Mouse (Mus musculus): ENCODE measurements at regions not wholly inside any gene's neighbourhood (a gene's known extent, or its start where the extent isn't known, plus 50 kb on each side); places are given as distances from the start of the nearest gene placed in this dataset.
"Not testable (repeated sequence)": the region's sequence is repeated elsewhere in the genome, so short reads cannot be mapped to it uniquely, and the experiment has no call there.

GRCm38 (mm10) chr7:116644902-116645650 lies 140.9 kb downstream of the Nucb2 start:
- no peak for ATAC-seq (ENCODE audit: insufficient number of reproducible peaks, insufficient read depth, low FRiP score, low read depth)
- 51% methylated on average over 10 of the region's 10 CpGs for WGBS
- H3K27ac ChIP-seq (replicated peaks in 1 of 2; ENCODE audit: control insufficient read depth in 1 of 2, insufficient read depth in 1 of 2, low read depth in 2 of 2, low read length in 2 of 2), result no peak overlapping the region
- H3K27me3 ChIP-seq (ENCODE audit: control insufficient read depth, insufficient read depth, low read length), result no peaks in the 10 kb centered on the region
- no peak overlapping the region for H3K4me3 ChIP-seq (ENCODE audit: control insufficient read depth in 1 of 2, insufficient read depth in 1 of 2, low read depth in 1 of 2, low read length in 2 of 2)
- no peaks in the 10 kb centered on the region for H3K36me3 ChIP-seq (ENCODE audit: control insufficient read depth, insufficient read depth, low read length)
- H3K9me3 ChIP-seq (ENCODE audit: control insufficient read depth, low read length), result no peaks in the 10 kb centered on the region
- H3K9ac ChIP-seq (ENCODE audit: low read length), result no peak overlapping the region
- H3K4me1 ChIP-seq (ENCODE audit: control insufficient read depth in 2 of 2, insufficient read depth in 2 of 2, low read length in 2 of 2), result no peaks in the 10 kb centered on the region
- H3K4me2 ChIP-seq (ENCODE audit: low read length), result no peak overlapping the region

DNA sequence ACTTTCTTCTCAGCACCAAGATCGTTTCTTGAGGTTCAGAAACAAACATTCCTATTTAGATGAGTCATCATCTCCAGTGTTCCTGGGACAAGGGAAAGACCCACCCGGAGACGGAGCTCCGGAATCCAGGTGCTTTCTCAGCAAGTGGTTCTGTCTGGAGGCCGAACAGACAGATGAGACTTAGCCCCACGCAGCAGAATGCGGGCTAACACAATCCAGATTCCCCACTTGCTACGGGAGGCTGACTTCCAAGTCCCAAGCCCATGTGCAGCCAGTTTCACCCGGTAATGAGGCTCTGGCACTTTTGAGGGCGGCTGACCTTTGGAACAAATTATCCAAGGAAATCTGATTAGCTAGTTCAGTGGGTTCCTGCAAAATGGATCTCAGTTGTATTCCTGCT lies 150.3 kb downstream of the Nucb2 start:
- 68% methylated on average over 10 of the region's 10 CpGs for WGBS

GRCm38 (mm10) chr7:116657040-116657439 lies 152.9 kb downstream of the Nucb2 start:
- H3K4me2 ChIP-seq (ENCODE audit: low read length); H3K9ac ChIP-seq (ENCODE audit: low read length); H3K4me3 ChIP-seq (ENCODE audit: control insufficient read depth in 1 of 2, insufficient read depth in 1 of 2, low read depth in 1 of 2, low read length in 2 of 2); ATAC-seq (ENCODE audit: insufficient number of reproducible peaks, insufficient read depth, low FRiP score, low read depth); H3K4me1 ChIP-seq (ENCODE audit: control insufficient read depth in 2 of 2, insufficient read depth in 2 of 2, low read length in 2 of 2); H3K27me3 ChIP-seq (ENCODE audit: control insufficient read depth, insufficient read depth, low read length); H3K36me3 ChIP-seq (ENCODE audit: control insufficient read depth, insufficient read depth, low read length); H3K27ac ChIP-seq (replicated peaks in 1 of 2; ENCODE audit: control insufficient read depth in 1 of 2, insufficient read depth in 1 of 2, low read depth in 2 of 2, low read length in 2 of 2); H3K9me3 ChIP-seq (ENCODE audit: control insufficient read depth, low read length): not testable (repeated sequence)
- 92% methylated on average over 6 of the region's 6 CpGs for WGBS

More for the DNA sequence above, 150.3 kb downstream of the Nucb2 start:
- no peaks in the 10 kb centered on the region for H3K27me3 ChIP-seq (ENCODE audit: control insufficient read depth, insufficient read depth, low read length)
- H3K4me2 ChIP-seq (ENCODE audit: low read length), result no peak overlapping the region
- H3K9ac ChIP-seq (ENCODE audit: low read length), result no peak overlapping the region
- no peak for ATAC-seq (ENCODE audit: insufficient number of reproducible peaks, insufficient read depth, low FRiP score, low read depth)
- 0 out of 2 replicates have a peak, but pooled peaks cover 5% of the 10 kb centered on the region for H3K9me3 ChIP-seq (ENCODE audit: control insufficient read depth, low read length)
- H3K36me3 ChIP-seq (ENCODE audit: control insufficient read depth, insufficient read depth, low read length), result no peaks in the 10 kb centered on the region
- no peak overlapping the region for H3K27ac ChIP-seq (replicated peaks in 1 of 2; ENCODE audit: control insufficient read depth in 1 of 2, insufficient read depth in 1 of 2, low read depth in 2 of 2, low read length in 2 of 2)
- no peak overlapping the region for H3K4me3 ChIP-seq (ENCODE audit: control insufficient read depth in 1 of 2, insufficient read depth in 1 of 2, low read depth in 1 of 2, low read length in 2 of 2)
- no peaks in the 10 kb centered on the region for H3K4me1 ChIP-seq (ENCODE audit: control insufficient read depth in 2 of 2, insufficient read depth in 2 of 2, low read length in 2 of 2)

GRCm38 (mm10) chr7:116665581-116665980 lies 161.4 kb downstream of the Nucb2 start:
- Histone ChIP-seq H3K9ac (ENCODE audit: low read length) (no peak overlapping the region), H3K4me2 (ENCODE audit: low read length) (no peak overlapping the region), H3K27me3 (ENCODE audit: control insufficient read depth, insufficient read depth, low read length) (no peaks in the 10 kb centered on the region), H3K36me3 (ENCODE audit: control insufficient read depth, insufficient read depth, low read length) (no peaks in the 10 kb centered on the region), H3K4me3 (ENCODE audit: control insufficient read depth in 1 of 2, insufficient read depth in 1 of 2, low read depth in 1 of 2, low read length in 2 of 2) (no peak overlapping the region), H3K4me1 (ENCODE audit: control insufficient read depth in 2 of 2, insufficient read depth in 2 of 2, low read length in 2 of 2) (no peaks in the 10 kb centered on the region), H3K27ac (replicated peaks in 1 of 2; ENCODE audit: control insufficient read depth in 1 of 2, insufficient read depth in 1 of 2, low read depth in 2 of 2, low read length in 2 of 2) (no peak overlapping the region), H3K9me3 (ENCODE audit: control insufficient read depth, low read length) (no peaks in the 10 kb centered on the region)
- 80% methylated on average over 15 of the region's 15 CpGs for WGBS
- ATAC-seq (ENCODE audit: insufficient number of reproducible peaks, insufficient read depth, low FRiP score, low read depth), result no peak

GRCm38 (mm10) chr7:116674199-116675019 lies 170.2 kb downstream of the Nucb2 start:
- no peaks in the 10 kb centered on the region for H3K9me3 ChIP-seq (ENCODE audit: control insufficient read depth, low read length)
- H3K27ac ChIP-seq (replicated peaks in 1 of 2; ENCODE audit: control insufficient read depth in 1 of 2, insufficient read depth in 1 of 2, low read depth in 2 of 2, low read length in 2 of 2), result no peak overlapping the region
- no peaks in the 10 kb centered on the region for H3K4me1 ChIP-seq (ENCODE audit: control insufficient read depth in 2 of 2, insufficient read depth in 2 of 2, low read length in 2 of 2)
- H3K9ac ChIP-seq (ENCODE audit: low read length), result no peak overlapping the region
- no peaks in the 10 kb centered on the region for H3K27me3 ChIP-seq (ENCODE audit: control insufficient read depth, insufficient read depth, low read length)
- WGBS, result 64% methylated on average over 16 of the region's 16 CpGs
- H3K4me3 ChIP-seq (ENCODE audit: control insufficient read depth in 1 of 2, insufficient read depth in 1 of 2, low read depth in 1 of 2, low read length in 2 of 2), result no peak overlapping the region
- no peak overlapping the region for H3K4me2 ChIP-seq (ENCODE audit: low read length)
- ATAC-seq (ENCODE audit: insufficient number of reproducible peaks, insufficient read depth, low FRiP score, low read depth), result no peak
- no peaks in the 10 kb centered on the region for H3K36me3 ChIP-seq (ENCODE audit: control insufficient read depth, insufficient read depth, low read length)

- WGBS, result 81% methylated on average over 1 of the region's 1 CpGs
- no peak overlapping the region for H3K9ac ChIP-seq (ENCODE audit: low read length)
Observed at GRCm38 (mm10) chr7:116676696-116677095, 172.5 kb downstream of the Nucb2 start.

GRCm38 (mm10) chr7:116679195-116679594 lies 175.0 kb downstream of the Nucb2 start:
- Histone ChIP-seq H3K27me3 (ENCODE audit: control insufficient read depth, insufficient read depth, low read length) (no peaks in the 10 kb centered on the region), H3K4me3 (ENCODE audit: control insufficient read depth in 1 of 2, insufficient read depth in 1 of 2, low read depth in 1 of 2, low read length in 2 of 2) (no peak overlapping the region), H3K27ac (replicated peaks in 1 of 2; ENCODE audit: control insufficient read depth in 1 of 2, insufficient read depth in 1 of 2, low read depth in 2 of 2, low read length in 2 of 2) (no peak overlapping the region), H3K9ac (ENCODE audit: low read length) (no peak overlapping the region), H3K4me1 (ENCODE audit: control insufficient read depth in 2 of 2, insufficient read depth in 2 of 2, low read length in 2 of 2) (no peaks in the 10 kb centered on the region), H3K9me3 (ENCODE audit: control insufficient read depth, low read length) (no peaks in the 10 kb centered on the region), H3K4me2 (ENCODE audit: low read length) (no peak overlapping the region), H3K36me3 (ENCODE audit: control insufficient read depth, insufficient read depth, low read length) (no peaks in the 10 kb centered on the region)
- ATAC-seq (ENCODE audit: insufficient number of reproducible peaks, insufficient read depth, low FRiP score, low read depth), result no peak
- WGBS, result 66% methylated on average over 4 of the region's 4 CpGs

More at GRCm38 (mm10) chr7:116676696-116677095, 172.5 kb downstream of the Nucb2 start:
- ATAC-seq (ENCODE audit: insufficient number of reproducible peaks, insufficient read depth, low FRiP score, low read depth), result no peak
- no peak overlapping the region for H3K27ac ChIP-seq (replicated peaks in 1 of 2; ENCODE audit: control insufficient read depth in 1 of 2, insufficient read depth in 1 of 2, low read depth in 2 of 2, low read length in 2 of 2)
- no peaks in the 10 kb centered on the region for H3K9me3 ChIP-seq (ENCODE audit: control insufficient read depth, low read length)
- H3K4me1 ChIP-seq (ENCODE audit: control insufficient read depth in 2 of 2, insufficient read depth in 2 of 2, low read length in 2 of 2), result no peaks in the 10 kb centered on the region
- H3K4me3 ChIP-seq (ENCODE audit: control insufficient read depth in 1 of 2, insufficient read depth in 1 of 2, low read depth in 1 of 2, low read length in 2 of 2), result no peak overlapping the region
- H3K36me3 ChIP-seq (ENCODE audit: control insufficient read depth, insufficient read depth, low read length), result no peaks in the 10 kb centered on the region
- no peak overlapping the region for H3K4me2 ChIP-seq (ENCODE audit: low read length)
- H3K27me3 ChIP-seq (ENCODE audit: control insufficient read depth, insufficient read depth, low read length), result no peaks in the 10 kb centered on the region
